In genomic region chr10:117982611-117983210, GRCm38 (mm10) we compare ENCODE assay signal across 9 mouse cellular contexts.
DNase-seq lines count a peak whose midpoint lies in the region; ATAC-seq and TF ChIP-seq lines count a peak whose summit lies in the region.
"Had no signal": no experiment of that assay in that cellular context is flagged by ENCODE, and none has a peak within 500 bp of the region (broad histone marks: within the 10 kb centered on the region; RNA-seq: fewer than 3 reads in every experiment).

No protein-coding gene starts in this region.

- TF ChIP-seq POLR2A in small intestine, adult 2 months (IDR thresholded peaks at IDR 0.05; ENCODE audit: low read depth, low read length), result no peak
- no peak for TF ChIP-seq POLR2A in cerebellum, adult 2 months (IDR thresholded peaks at IDR 0.05; ENCODE audit: borderline replicate concordance, insufficient read depth, low read length)

- H3K27ac ChIP-seq in heart, embryonic 11.5 days (ENCODE audit: low read depth, low read length), result no peak overlapping the region
- peak overlapping the region; percentile 82 for H3K27ac ChIP-seq in heart, postnatal 0 days (ENCODE audit: low read depth)
- no peak overlapping the region; the same call in 1 of the 2 replicates for H3K27ac ChIP-seq in limb, embryonic 13.5 days
- peak overlapping the region; percentile 47 for H3K27ac ChIP-seq in small intestine, adult 2 months (ENCODE audit: insufficient read depth, low read depth, low read length)
- H3K27ac ChIP-seq in cerebellum, adult 2 months (ENCODE audit: insufficient read depth, low read length), result no peak overlapping the region

- peaks cover 8% of the 10 kb centered on the region for H3K4me1 ChIP-seq in heart, embryonic 11.5 days (ENCODE audit: control insufficient read depth, insufficient read depth, low read length)
- peaks cover 18% of the 10 kb centered on the region for H3K4me1 ChIP-seq in heart, postnatal 0 days (ENCODE audit: control insufficient read depth, insufficient read depth)
- peaks cover 16% of the 10 kb centered on the region for H3K4me1 ChIP-seq in limb, embryonic 13.5 days
- no peaks in the 10 kb centered on the region; the same call in 1 of the 2 replicates for H3K4me1 ChIP-seq in small intestine, adult 2 months (ENCODE audit: control insufficient read depth, insufficient read depth, insufficient read length, low read length)
- H3K4me1 ChIP-seq in cerebellum, adult 2 months (ENCODE audit: control insufficient read depth, insufficient read depth, low read length), result no peaks in the 10 kb centered on the region

- no peak overlapping the region for H3K4me3 ChIP-seq in heart, embryonic 11.5 days (ENCODE audit: low read depth, low read length)
- H3K4me3 ChIP-seq in heart, postnatal 0 days (ENCODE audit: low read depth, low read length), result no peak overlapping the region
- no peak overlapping the region for H3K4me3 ChIP-seq in limb, embryonic 13.5 days
- no peak overlapping the region for H3K4me3 ChIP-seq in small intestine, adult 2 months (ENCODE audit: low read depth, low read length)
- no peak overlapping the region for H3K4me3 ChIP-seq in cerebellum, adult 2 months (replicated peaks; ENCODE audit: insufficient read depth, low read depth, low read length)
- H3K4me3 ChIP-seq: erythroblast, embryonic 14.5 days had no signal

- ATAC-seq in heart, embryonic 11.5 days (replicated peaks; ENCODE audit: insufficient number of reproducible peaks, low FRiP score, low TSS enrichment), result no peak
- ATAC-seq in heart, postnatal 0 days (ENCODE audit: insufficient read depth, low read depth), result peak; percentile 37; the same call in 1 of the 2 replicates
- ATAC-seq in limb, embryonic 13.5 days (ENCODE audit: low FRiP score, low read depth), result no peak

- H3K36me3 ChIP-seq in heart, embryonic 11.5 days (ENCODE audit: control insufficient read depth, insufficient read depth, low read length), result no peaks in the 10 kb centered on the region
- H3K36me3 ChIP-seq in heart, postnatal 0 days (replicated peaks; ENCODE audit: control insufficient read depth, insufficient read depth, low read length), result no peaks in the 10 kb centered on the region
- no peaks in the 10 kb centered on the region for H3K36me3 ChIP-seq in limb, embryonic 13.5 days
- no peaks in the 10 kb centered on the region for H3K36me3 ChIP-seq in small intestine, adult 2 months (ENCODE audit: control insufficient read depth, insufficient read depth, low read length)

- H3K27me3 ChIP-seq in heart, embryonic 11.5 days (ENCODE audit: control insufficient read depth, insufficient read depth, low read length), result no peaks in the 10 kb centered on the region
- no peaks in the 10 kb centered on the region for H3K27me3 ChIP-seq in heart, postnatal 0 days (ENCODE audit: control insufficient read depth, insufficient read depth, low read length)
- H3K27me3 ChIP-seq in limb, embryonic 13.5 days, result no peaks in the 10 kb centered on the region
- H3K27me3 ChIP-seq in small intestine, adult 2 months (ENCODE audit: control insufficient read depth, insufficient read depth, low read length), result no peaks in the 10 kb centered on the region
- H3K27me3 ChIP-seq in cerebellum, adult 2 months (ENCODE audit: control insufficient read depth, insufficient read depth, low read length), result no peaks in the 10 kb centered on the region

- DNase-seq in heart, adult 18-20 months, result peak; percentile 55 to 85
- DNase-seq in adrenal gland, postnatal 10 days, result peak; percentile 42
- peak; percentile 60 for DNase-seq in heart, postnatal 0 days (ENCODE audit: low spot score)
- DNase-seq in cerebellum, adult 2 months, result no peak
- DNase-seq in layer of hippocampus, postnatal 25 days (ENCODE audit: extremely low spot score in 1 of 2, low spot score in 1 of 2), result no peak

- no peak for TF ChIP-seq CTCF in heart, postnatal 0 days (IDR thresholded peaks at IDR 0.05; ENCODE audit: low read depth)
- no peak for TF ChIP-seq CTCF in small intestine, adult 2 months (IDR thresholded peaks at IDR 0.05; ENCODE audit: extremely low read depth, insufficient read length, insufficient replicate concordance, low read depth, low read length)
- TF ChIP-seq CTCF in cerebellum, adult 2 months (IDR thresholded peaks at IDR 0.05; ENCODE audit: borderline replicate concordance, insufficient read depth, low read depth, low read length), result no peak

- 42% methylated on average over 8 of the region's 8 CpGs for WGBS in heart, embryonic 11.5 days (ENCODE audit: insufficient replicate concordance)
- WGBS in heart, postnatal 0 days, result 19% methylated on average over 8 of the region's 8 CpGs
- WGBS in limb, embryonic 13.5 days, result 20% methylated on average over 8 of the region's 8 CpGs
- WGBS in small intestine, adult 2 months, result 11% methylated on average over 8 of the region's 8 CpGs
- WGBS in cerebellum, adult 2 months, result 54% methylated on average over 8 of the region's 8 CpGs

- no peak overlapping the region for H3K4me2 ChIP-seq in heart, embryonic 11.5 days
- H3K4me2 ChIP-seq in heart, postnatal 0 days (ENCODE audit: low read depth, low read length), result no peak overlapping the region; the same call in 1 of the 2 replicates
- peak overlapping the region; percentile 37 for H3K4me2 ChIP-seq in limb, embryonic 13.5 days (replicated peaks)

- H3K9me3 ChIP-seq in heart, embryonic 11.5 days (replicated peaks; ENCODE audit: control insufficient read depth, low read length), result no peaks in the 10 kb centered on the region
- H3K9me3 ChIP-seq in heart, postnatal 0 days (replicated peaks; ENCODE audit: control insufficient read depth, low read length), result no peaks in the 10 kb centered on the region
- no peaks in the 10 kb centered on the region for H3K9me3 ChIP-seq in limb, embryonic 13.5 days

- peak; percentile 78 for TF ChIP-seq EP300 in heart, postnatal 0 days (IDR thresholded peaks at IDR 0.05; ENCODE audit: low read depth)

- no peak overlapping the region for H3K9ac ChIP-seq in heart, embryonic 11.5 days (ENCODE audit: low read depth, low read length)
- H3K9ac ChIP-seq in heart, postnatal 0 days (replicated peaks; ENCODE audit: low read depth, low read length), result no peak overlapping the region; the same call in 1 of the 2 replicates
- no peak overlapping the region for H3K9ac ChIP-seq in limb, embryonic 13.5 days

Comparison
In these comparisons a context has a peak if more than half of its experiments do, and no peak if none do; other contexts are left out.
1. H3K27ac ChIP-seq: peak in heart, postnatal 0 days (single experiment) and small intestine, adult 2 months (single experiment); none in heart, embryonic 11.5 days (single experiment), limb, embryonic 13.5 days (single experiment) and cerebellum, adult 2 months (single experiment).
2. DNase-seq: peak in heart, adult 18-20 months (2 of 2), adrenal gland, postnatal 10 days (single experiment) and heart, postnatal 0 days (single experiment); none in cerebellum, adult 2 months (0 of 2) and layer of hippocampus, postnatal 25 days (0 of 2).